Mouse (Mus musculus) olfactory bulb, adult 2 months (tissue): Measurements from ENCODE around the gene Zdhhc17.

Source experiments
- CTCF ChIP-seq: fragments of 200-500 bp; IDR thresholded peaks from 2 replicates; pipeline ENCODE4 v1.5.1; 2012; ENCODE audit warnings: low read depth, mild to moderate bottlenecking, low read length, moderate library complexity; ENCODE audit not compliant: insufficient read depth
- POLR2A ChIP-seq: fragments of 200-500 bp; IDR thresholded peaks from 2 replicates; pipeline ENCODE4 v1.6.1; 2012; ENCODE audit warnings: mild to moderate bottlenecking, low read depth, low read length, moderate library complexity; ENCODE audit not compliant: insufficient read depth

- TF ChIP-seq CTCF (no peak), POLR2A (no peak)
Observed at GRCm38 (mm10) chr10:110992047-110992431, 17.9 kb downstream of the Zdhhc17 start.
